Mouse (Mus musculus): Measurements from ENCODE around the gene Gramd1a.

DNA sequence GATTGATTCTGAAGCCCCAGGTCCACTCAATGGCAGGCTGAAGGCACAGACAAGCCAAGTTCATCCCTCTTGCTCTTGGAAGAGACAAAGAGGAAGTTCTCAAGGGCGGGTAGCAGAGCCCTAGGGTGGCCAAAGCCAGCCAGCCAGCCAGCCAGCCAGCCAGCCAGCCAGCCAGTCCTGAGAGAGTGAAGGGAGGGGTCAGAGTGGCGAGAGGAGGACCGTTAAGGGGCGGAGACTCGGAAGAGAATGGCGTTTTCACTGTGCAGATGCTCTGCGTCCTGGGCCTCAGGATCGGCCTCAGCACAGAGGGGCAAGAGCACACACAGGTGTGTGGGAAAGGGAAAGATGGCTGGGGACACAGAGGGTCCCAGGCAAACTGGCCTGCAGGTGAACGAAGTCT is 6.9 kb downstream of the Gramd1a start:
- TF ChIP-seq CTCF (IDR thresholded peaks at IDR 0.05; ENCODE audit: extremely low read depth, insufficient read depth, insufficient read length, insufficient replicate concordance) (no peak), POLR2A (IDR thresholded peaks at IDR 0.05; ENCODE audit: low read depth, low read length) (no peak; the same call in 1 of the 2 replicates)
